Mouse (Mus musculus): ENCODE measurements at regions not wholly inside any gene's neighbourhood (a gene's known extent, or its start where the extent isn't known, plus 50 kb on each side); places are given as distances from the start of the nearest gene placed in this dataset.

GRCm38 (mm10) chr13:44147841-44148240 lies 363.3 kb downstream of the Cd83 start:
- no peak for TF ChIP-seq POLR2A (IDR thresholded peaks at IDR 0.05; ENCODE audit: borderline replicate concordance, control insufficient read depth, low read depth, low read length)
- TF ChIP-seq CTCF (IDR thresholded peaks at IDR 0.05; ENCODE audit: control insufficient read depth, insufficient read depth, low read length), result no peak

Measured in bone marrow, adult 2 months (tissue).